Mouse (Mus musculus) kidney, embryonic 15.5 days (tissue): ENCODE results near the gene Pcnx. TPM values are rescaled to one million over a fixed set of nuclear protein-coding genes. Genes with fewer than 3 reads are reported as not detected.

Experiments used
- ATAC-seq: fragments of 200-750 bp; cut with Nextera tagmentation; replicated peaks from 2 replicates; pipeline ENCODE4 v1.8.0; 2017; ENCODE audit warnings: moderate TSS enrichment; ENCODE audit not compliant: low FRiP score
- H3K27ac ChIP-seq: fragments of 300-500 bp; sonication (generic); 2 replicates; pipeline ENCODE4 v1.5.1; 2015; ENCODE audit warnings: mild to moderate bottlenecking, inconsistent platforms
- H3K27me3 ChIP-seq: fragments of 300-500 bp; sonication (generic); 2 replicates; pipeline ENCODE4 v1.6.1; 2015; ENCODE audit warnings: inconsistent platforms
- H3K36me3 ChIP-seq: fragments of 300-500 bp; sonication (generic); 2 replicates; pipeline ENCODE4 v1.6.1; 2015; ENCODE audit warnings: inconsistent platforms
- H3K4me1 ChIP-seq: fragments of 300-500 bp; sonication (generic); 2 replicates; pipeline ENCODE4 v1.6.1; 2015; ENCODE audit warnings: inconsistent platforms
- H3K4me2 ChIP-seq: fragments of 300-500 bp; sonication (generic); 2 replicates; pipeline ENCODE4 v1.6.1; 2015; ENCODE audit warnings: moderate library complexity, mild to moderate bottlenecking, inconsistent platforms
- H3K4me3 ChIP-seq: fragments of 300-500 bp; sonication (generic); replicated peaks from 2 replicates; pipeline ENCODE4 v1.5.1; 2015; ENCODE audit warnings: mild to moderate bottlenecking, inconsistent platforms
- H3K9ac ChIP-seq: fragments of 300-500 bp; sonication (generic); 2 replicates; pipeline ENCODE4 v1.6.1; 2015; ENCODE audit warnings: mild to moderate bottlenecking, inconsistent platforms
- H3K9me3 ChIP-seq: fragments of 300-500 bp; sonication (generic); replicated peaks from 2 replicates; pipeline ENCODE4 v1.6.1; 2016; ENCODE audit warnings: inconsistent platforms
- WGBS: fragments of 180-500 bp; shearing (Covaris S2); methylation state at CpG from one replicate; pipeline ENCODE4 v1.1.7; 2015; ENCODE audit warnings: mixed read lengths; 5-methylcytosine and 5-hydroxymethylcytosine counted together
- polyA plus RNA-seq: library from polyadenylated mRNA; unstranded; fragments of >200 nt; fragmentation: Nextera tagmentation; extraction: Ambion mirVana; gene quantifications from 2 replicates; pipeline ENCODE4 v1.2.1, GENCODE M21; 2015

Pcnx gene
- polyA plus RNA-seq, 1 experiment from 2014 or later = 10.2 TPM

DNA sequence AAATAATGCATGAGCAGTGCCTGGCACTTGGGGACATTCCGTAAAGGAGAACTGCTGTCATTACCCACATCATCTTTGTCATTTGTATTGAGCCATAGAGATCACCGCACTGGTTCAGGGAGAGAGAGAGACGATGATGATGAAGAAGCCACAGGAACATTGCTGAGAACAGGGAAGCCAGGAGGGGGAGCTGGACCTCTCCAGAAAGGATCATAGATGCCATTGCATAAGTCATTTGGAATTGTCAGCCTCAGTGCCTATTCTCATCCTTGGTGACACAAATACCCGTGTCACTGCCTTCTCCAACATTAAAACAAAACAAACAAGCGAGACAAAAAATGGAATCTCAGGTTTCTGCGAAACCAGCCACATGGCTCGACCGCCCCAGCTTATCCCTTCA, 23.7 kb upstream of the Pcnx start:
- 51% methylated on average over 8 of the region's 8 CpGs for WGBS
- no peak for ATAC-seq
- peaks cover 8% of the 10 kb centered on the region for H3K4me1 ChIP-seq
- no peak overlapping the region for H3K4me2 ChIP-seq
- H3K9me3 ChIP-seq = no peaks in the 10 kb centered on the region
- H3K27ac ChIP-seq = no peak overlapping the region
- H3K4me3 ChIP-seq = no peak overlapping the region
- no peak overlapping the region for H3K9ac ChIP-seq
- no peaks in the 10 kb centered on the region for H3K36me3 ChIP-seq
- no peaks in the 10 kb centered on the region for H3K27me3 ChIP-seq

GRCm38 (mm10) chr12:81837463-81837862, 22.4 kb upstream of the Pcnx start:
- H3K4me2 ChIP-seq = no peak overlapping the region
- H3K36me3 ChIP-seq = no peaks in the 10 kb centered on the region
- H3K9ac ChIP-seq = no peak overlapping the region
- no peak overlapping the region for H3K4me3 ChIP-seq
- H3K4me1 ChIP-seq = peaks cover 8% of the 10 kb centered on the region
- WGBS = 62% methylated on average over 5 of the region's 5 CpGs
- ATAC-seq = no peak
- H3K27ac ChIP-seq = no peak overlapping the region
- H3K27me3 ChIP-seq = no peaks in the 10 kb centered on the region
- H3K9me3 ChIP-seq = no peaks in the 10 kb centered on the region

DNA sequence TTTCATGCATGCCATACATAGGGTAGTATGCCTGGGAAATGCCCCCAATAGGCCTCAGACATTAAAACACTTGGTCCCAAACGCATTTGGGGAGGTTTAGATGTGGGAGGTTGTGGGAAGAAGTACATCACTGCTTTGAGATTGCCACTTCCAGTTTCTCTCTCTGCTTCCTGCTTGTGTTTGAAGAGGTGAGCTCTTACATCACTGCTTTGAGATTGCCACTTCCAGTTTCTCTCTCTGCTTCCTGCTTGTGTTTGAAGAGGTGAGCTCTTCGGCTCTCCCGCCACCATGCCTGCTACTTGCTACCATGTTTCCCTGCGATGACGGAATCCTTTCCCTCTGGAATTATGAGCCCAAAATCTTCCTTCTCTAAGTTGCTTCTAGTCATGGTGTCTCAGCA, 20.2 kb upstream of the Pcnx start:
- no peaks in the 10 kb centered on the region for H3K36me3 ChIP-seq
- H3K27me3 ChIP-seq = no peaks in the 10 kb centered on the region
- no peaks in the 10 kb centered on the region for H3K9me3 ChIP-seq
- WGBS = 93% methylated on average over 5 of the region's 5 CpGs
- ATAC-seq = no peak
- H3K4me3 ChIP-seq = no peak overlapping the region
- H3K9ac ChIP-seq = no peak overlapping the region
- no peak overlapping the region for H3K27ac ChIP-seq
- peaks cover 12% of the 10 kb centered on the region for H3K4me1 ChIP-seq
- H3K4me2 ChIP-seq = no peak overlapping the region

DNA sequence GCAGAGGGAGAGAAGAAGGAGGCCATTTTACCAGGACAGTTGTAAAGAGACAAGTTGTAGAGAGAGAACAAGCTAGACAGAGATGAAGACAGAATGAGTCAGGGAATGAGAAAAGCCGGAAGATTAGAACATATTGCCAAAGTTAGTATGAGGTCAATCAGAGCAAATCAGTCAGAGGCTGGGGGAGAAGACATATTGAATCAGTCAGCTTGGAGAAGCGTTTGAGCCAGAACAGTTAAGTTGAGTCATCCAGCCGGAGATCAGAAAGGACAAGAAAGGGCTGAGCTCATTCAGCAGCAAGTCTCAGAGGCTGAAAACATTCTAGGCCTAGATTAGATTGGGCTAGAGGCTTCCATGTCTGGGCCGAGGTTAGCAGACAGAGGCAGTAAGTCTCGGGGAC, 18.8 kb upstream of the Pcnx start:
- ATAC-seq = no peak
- Histone ChIP-seq H3K27ac (no peak overlapping the region), H3K4me3 (no peak overlapping the region), H3K36me3 (no peaks in the 10 kb centered on the region), H3K4me1 (peaks cover 26% of the 10 kb centered on the region), H3K27me3 (no peaks in the 10 kb centered on the region), H3K4me2 (no peak overlapping the region), H3K9ac (no peak overlapping the region), H3K9me3 (no peaks in the 10 kb centered on the region)
- WGBS = 80% methylated on average over 5 of the region's 5 CpGs

DNA sequence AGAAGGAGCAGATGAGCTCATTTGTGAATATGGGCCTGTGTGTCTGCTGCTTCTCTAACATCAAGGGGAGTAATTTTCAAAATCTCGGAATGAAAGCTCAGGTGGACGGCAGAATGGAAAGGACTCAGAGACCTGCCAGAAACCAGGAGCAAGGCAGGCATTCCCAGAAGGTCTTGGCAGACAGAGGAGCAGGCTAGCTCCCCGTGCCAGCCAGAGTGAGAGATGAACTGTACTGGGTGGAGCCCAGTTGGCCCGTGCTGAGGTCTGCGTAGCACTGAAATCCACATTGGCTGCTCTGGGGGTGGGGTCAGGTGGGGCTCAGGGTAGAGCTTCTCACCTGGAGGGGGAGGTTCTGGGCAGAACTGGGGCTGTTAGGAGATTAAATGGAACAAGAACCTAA, 16.3 kb upstream of the Pcnx start:
- Histone ChIP-seq H3K4me3 (no peak overlapping the region), H3K4me2 (no peak overlapping the region), H3K36me3 (no peaks in the 10 kb centered on the region), H3K9me3 (no peaks in the 10 kb centered on the region), H3K27me3 (no peaks in the 10 kb centered on the region), H3K27ac (no peak overlapping the region), H3K4me1 (peaks cover 18% of the 10 kb centered on the region), H3K9ac (no peak overlapping the region)
- 83% methylated on average over 5 of the region's 5 CpGs for WGBS
- ATAC-seq = no peak

GRCm38 (mm10) chr12:81844572-81844971, 15.3 kb upstream of the Pcnx start:
- peak overlapping the region; percentile 17 for H3K4me3 ChIP-seq
- ATAC-seq = no peak
- WGBS = 41% methylated on average over 13 of the region's 13 CpGs

DNA sequence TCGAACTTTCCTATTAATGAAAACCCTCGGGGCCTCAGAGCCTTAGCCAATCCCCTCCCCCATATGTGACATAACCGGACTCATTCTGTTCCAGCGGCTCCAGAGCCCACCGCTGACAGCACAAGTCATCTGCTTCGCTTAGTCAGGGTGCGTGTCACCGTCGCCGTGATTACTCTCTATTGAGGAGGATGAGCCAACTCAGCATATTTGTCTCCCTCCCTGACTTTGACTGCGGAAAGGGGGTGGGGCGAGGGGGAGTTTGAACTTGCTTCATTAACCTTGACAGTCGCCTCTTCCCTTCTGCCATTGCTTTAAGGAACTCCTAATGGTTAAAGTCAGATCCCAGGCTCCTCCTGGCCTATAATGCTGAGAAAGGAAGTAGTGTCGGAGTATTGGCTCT, 14.8 kb upstream of the Pcnx start:
- H3K4me2 ChIP-seq = peak overlapping the region; percentile 54
- H3K27me3 ChIP-seq = no peaks in the 10 kb centered on the region
- 7% methylated on average over 14 of the region's 14 CpGs for WGBS
- no peaks in the 10 kb centered on the region for H3K9me3 ChIP-seq
- no peak overlapping the region for H3K9ac ChIP-seq
- no peak overlapping the region for H3K27ac ChIP-seq
- H3K4me1 ChIP-seq = peaks cover 18% of the 10 kb centered on the region
- peak overlapping the region; percentile 17 for H3K4me3 ChIP-seq
- no peaks in the 10 kb centered on the region for H3K36me3 ChIP-seq
- peak; percentile 70 for ATAC-seq

More at GRCm38 (mm10) chr12:81844572-81844971, 15.3 kb upstream of the Pcnx start:
- Histone ChIP-seq H3K4me2 (peak overlapping the region; percentile 54), H3K9me3 (no peaks in the 10 kb centered on the region), H3K9ac (no peak overlapping the region), H3K27me3 (no peaks in the 10 kb centered on the region), H3K36me3 (no peaks in the 10 kb centered on the region), H3K27ac (no peak overlapping the region), H3K4me1 (peaks cover 18% of the 10 kb centered on the region)

GRCm38 (mm10) chr12:81849629-81850028, 10.2 kb upstream of the Pcnx start:
- H3K4me1 ChIP-seq = peaks cover 14% of the 10 kb centered on the region
- H3K9me3 ChIP-seq = no peaks in the 10 kb centered on the region
- 64% methylated on average over 8 of the region's 8 CpGs for WGBS
- ATAC-seq = no peak
- no peak overlapping the region for H3K4me3 ChIP-seq
- no peaks in the 10 kb centered on the region for H3K36me3 ChIP-seq
- no peak overlapping the region for H3K4me2 ChIP-seq
- no peak overlapping the region for H3K9ac ChIP-seq
- no peak overlapping the region for H3K27ac ChIP-seq
- no peaks in the 10 kb centered on the region for H3K27me3 ChIP-seq

DNA sequence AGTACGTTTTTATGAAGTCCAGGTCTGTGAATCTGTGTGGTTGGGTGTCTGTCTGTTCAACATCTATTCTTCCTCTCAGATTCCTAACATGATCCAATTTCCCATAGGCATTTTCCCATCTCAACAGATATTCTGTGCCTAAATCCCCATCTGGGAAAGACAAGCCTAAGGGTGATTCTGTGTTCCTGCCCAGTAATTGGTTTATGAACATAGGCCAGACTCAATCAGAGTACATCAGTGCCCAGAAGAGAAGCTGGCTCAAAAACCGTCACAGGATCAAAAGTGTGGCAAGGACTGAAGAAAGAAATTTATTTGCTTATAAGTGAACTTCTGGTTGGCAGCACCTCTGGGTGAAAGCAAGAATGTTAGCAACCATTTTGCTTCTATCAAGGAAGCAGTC, 7.3 kb upstream of the Pcnx start:
- Histone ChIP-seq H3K36me3 (no peaks in the 10 kb centered on the region), H3K9me3 (no peaks in the 10 kb centered on the region), H3K9ac (no peak overlapping the region), H3K4me2 (no peak overlapping the region), H3K4me3 (no peak overlapping the region), H3K27me3 (no peaks in the 10 kb centered on the region; the same call in 1 of the 2 replicates), H3K4me1 (peaks cover 7% of the 10 kb centered on the region), H3K27ac (no peak overlapping the region)
- WGBS = 90% methylated on average over 2 of the region's 2 CpGs
- no peak for ATAC-seq

- Histone ChIP-seq H3K4me2 (no peak overlapping the region), H3K4me1 (peaks cover 10% of the 10 kb centered on the region), H3K4me3 (no peak overlapping the region), H3K27me3 (no peaks in the 10 kb centered on the region; the same call in 1 of the 2 replicates), H3K36me3 (no peaks in the 10 kb centered on the region), H3K9me3 (no peaks in the 10 kb centered on the region), H3K9ac (no peak overlapping the region), H3K27ac (no peak overlapping the region)
- 80% methylated on average over 14 of the region's 14 CpGs for WGBS
- ATAC-seq = no peak
Measured at GRCm38 (mm10) chr12:81852977-81853376, 6.8 kb upstream of the Pcnx start.

DNA sequence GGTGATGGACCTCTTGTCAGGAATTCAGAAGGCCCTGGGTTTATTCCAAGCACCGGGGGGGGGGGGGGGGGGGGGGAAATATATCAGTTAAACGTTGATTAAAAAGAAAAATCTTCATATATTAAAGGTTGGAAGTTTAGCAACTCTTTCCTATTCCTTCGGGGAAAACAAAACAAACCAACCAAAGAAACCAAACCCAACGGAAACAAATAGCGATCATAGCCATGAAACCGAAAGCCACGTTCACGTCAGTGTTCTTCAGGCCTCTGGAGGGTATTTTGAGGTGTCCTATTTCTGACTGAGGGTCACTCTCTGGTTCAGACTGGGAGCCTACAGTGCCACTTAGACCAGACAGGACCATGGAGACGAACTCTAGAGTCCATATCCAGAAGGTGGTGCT, 6.3 kb upstream of the Pcnx start:
- no peaks in the 10 kb centered on the region for H3K9me3 ChIP-seq
- no peak overlapping the region for H3K9ac ChIP-seq
- no peak for ATAC-seq
- H3K27ac ChIP-seq = no peak overlapping the region
- H3K4me2 ChIP-seq = no peak overlapping the region
- H3K36me3 ChIP-seq = no peaks in the 10 kb centered on the region
- no peaks in the 10 kb centered on the region; the same call in 1 of the 2 replicates for H3K27me3 ChIP-seq
- H3K4me3 ChIP-seq = no peak overlapping the region
- 79% methylated on average over 9 of the region's 9 CpGs for WGBS
- peaks cover 12% of the 10 kb centered on the region for H3K4me1 ChIP-seq

GRCm38 (mm10) chr12:81855031-81855430, 4.8 kb upstream of the Pcnx start:
- ATAC-seq = no peak
- Histone ChIP-seq H3K9me3 (no peaks in the 10 kb centered on the region), H3K9ac (no peak overlapping the region), H3K36me3 (no peaks in the 10 kb centered on the region), H3K4me2 (no peak overlapping the region), H3K4me3 (no peak overlapping the region), H3K4me1 (peaks cover 21% of the 10 kb centered on the region), H3K27ac (no peak overlapping the region), H3K27me3 (no peaks in the 10 kb centered on the region; the same call in 1 of the 2 replicates)
- WGBS = 81% methylated on average over 8 of the region's 8 CpGs

GRCm38 (mm10) chr12:81856696-81857095, 3.1 kb upstream of the Pcnx start:
- WGBS = 35% methylated on average over 4 of the region's 4 CpGs

More at GRCm38 (mm10) chr12:81856696-81857095, 3.1 kb upstream of the Pcnx start:
- ATAC-seq = no peak
- Histone ChIP-seq H3K9me3 (no peaks in the 10 kb centered on the region), H3K36me3 (no peaks in the 10 kb centered on the region), H3K4me2 (no peak overlapping the region), H3K4me1 (peaks cover 27% of the 10 kb centered on the region), H3K27ac (no peak overlapping the region), H3K9ac (no peak overlapping the region), H3K27me3 (no peaks in the 10 kb centered on the region; the same call in 1 of the 2 replicates), H3K4me3 (no peak overlapping the region)
